Mouse (Mus musculus) adrenal gland, postnatal 36 days (tissue): ENCODE data around the gene Scai. TPM values are rescaled to one million over a fixed set of nuclear protein-coding genes. Genes with fewer than 3 reads are reported as not detected.

Experiments
- DNase-seq, 2 experiments: peaks; one replicate each; pipeline ENCODE4 v3.0.0; 2021; ENCODE audit warnings: mixed read lengths in 1 of 2
- long read RNA-seq, 2 experiments: library from polyadenylated mRNA; stranded (forward); transcript quantifications; one replicate each; pipeline ENCODE4 v2.0.0; 2021; ENCODE audit warnings: borderline sequencing depth in 2 of 2
- total RNA-seq, 2 experiments: library from RNA; stranded (reverse); gene quantifications; 2 replicates each; pipeline ENCODE4 v1.2.3; 2021

Scai gene
- 1 to 10 TPM; 6.9 to 9.9 TPM for total RNA-seq
- long read RNA-seq, experiment 1, partial matches to known transcripts = 2 of 2 reads
- long read RNA-seq, experiment 1, other reads (novel, unspliced or antisense) = 0 of 2 reads
- long read RNA-seq, experiment 2 = 0 reads

- DNase-seq = peak; percentile 98
Measured at GRCm38 (mm10) chr2:39190561-39191056, at the start of gene Scai. TSS of gene Scai (minus strand) at chr2:39190734.

- no peak for DNase-seq
Measured at GRCm38 (mm10) chr2:39226731-39227130, 36.2 kb upstream of the Scai start.

GRCm38 (mm10) chr2:39226019-39226640 lies 35.6 kb upstream of the Scai start, which contains the start of gene Ppp6c:
TSS of gene Ppp6c (minus strand) at chr2:39226451.
- DNase-seq = peak; percentile 93 to 94

- peak; percentile 33 to 44 for DNase-seq
Measured at GRCm38 (mm10) chr2:39225331-39226018, 34.9 kb upstream of the Scai start.

GRCm38 (mm10) chr2:39224621-39225020 lies 34.1 kb upstream of the Scai start:
- DNase-seq = no peak

GRCm38 (mm10) chr2:39220010-39220409 lies 29.5 kb upstream of the Scai start:
- no peak for DNase-seq

GRCm38 (mm10) chr2:39219034-39219433 lies 28.5 kb upstream of the Scai start:
- DNase-seq = no peak

- no peak for DNase-seq
Measured at GRCm38 (mm10) chr2:39217150-39217549, 26.6 kb upstream of the Scai start.

GRCm38 (mm10) chr2:39210738-39211137 lies 20.2 kb upstream of the Scai start:
- no peak for DNase-seq

GRCm38 (mm10) chr2:39203359-39203758 lies 12.8 kb upstream of the Scai start:
- DNase-seq = no peak

GRCm38 (mm10) chr2:39194809-39195208 lies 4.3 kb upstream of the Scai start:
- DNase-seq = no peak

- peak in 1 of 2 experiments; percentile 64 for DNase-seq
Measured at GRCm38 (mm10) chr2:39189961-39190560, 473 bp downstream of the Scai start.

GRCm38 (mm10) chr2:39185942-39186341 lies 4.6 kb downstream of the Scai start:
- DNase-seq = no peak

- no peak for DNase-seq
Measured at GRCm38 (mm10) chr2:39183587-39183986, 6.9 kb downstream of the Scai start.

GRCm38 (mm10) chr2:39160996-39161395 lies 29.5 kb downstream of the Scai start:
- DNase-seq = no peak

GRCm38 (mm10) chr2:39157916-39158315 lies 32.6 kb downstream of the Scai start:
- peak in 1 of 2 experiments; percentile 10 for DNase-seq

GRCm38 (mm10) chr2:39156821-39157220 lies 33.7 kb downstream of the Scai start:
- DNase-seq = no peak

- no peak for DNase-seq
Measured at GRCm38 (mm10) chr2:39150943-39151342, 39.6 kb downstream of the Scai start.

GRCm38 (mm10) chr2:39148075-39148474 lies 42.5 kb downstream of the Scai start:
- DNase-seq = no peak

GRCm38 (mm10) chr2:39146469-39146868 lies 44.1 kb downstream of the Scai start:
- no peak for DNase-seq

GRCm38 (mm10) chr2:39142357-39142948 lies 48.1 kb downstream of the Scai start:
- no peak for DNase-seq
